Mouse (Mus musculus): Measurements from ENCODE around the gene Evi2b.

GRCm38 (mm10) chr11:79494976-79495800 lies 28.4 kb downstream of the Evi2b start:
- no peak for TF ChIP-seq POLR2A (IDR thresholded peaks at IDR 0.05; ENCODE audit: borderline replicate concordance, low read depth, low read length)
- no peak for TF ChIP-seq CTCF (IDR thresholded peaks at IDR 0.05; ENCODE audit: low read depth, low read length)
